Mouse (Mus musculus) thymus, postnatal 14 days (tissue): ENCODE results near the gene Setdb1.
"Not testable (repeated sequence)": the region's sequence is repeated elsewhere in the genome, so short reads cannot be mapped to it uniquely, and the experiment has no call there.

Experiments
- DNase-seq: peaks from one replicate; pipeline ENCODE4 v3.0.0; 2021

Gene Setdb1

GRCm38 (mm10) chr3:95356701-95357449, at the start of gene Setdb1:
Setdb1 (minus strand) TSS chr3:95357202.
- peak; percentile 97 for DNase-seq

GRCm38 (mm10) chr3:95402741-95403140, 45.7 kb upstream of the Setdb1 start, which contains the start of gene 4930558C23Rik:
4930558C23Rik (minus strand) TSS chr3:95402841.
- DNase-seq, result no peak

GRCm38 (mm10) chr3:95394385-95394784, 37.4 kb upstream of the Setdb1 start:
- peak; percentile 10 for DNase-seq

- no peak for DNase-seq
These were observed 28.5 kb upstream of the Setdb1 start for GRCm38 (mm10) chr3:95385401-95386075.

- no peak for DNase-seq
These were observed 16.2 kb upstream of the Setdb1 start for GRCm38 (mm10) chr3:95373208-95373607.

- no peak for DNase-seq
These were observed 13.1 kb upstream of the Setdb1 start for GRCm38 (mm10) chr3:95370101-95370500.

- DNase-seq, result not testable (repeated sequence)
These were observed 3.3 kb upstream of the Setdb1 start for GRCm38 (mm10) chr3:95360276-95360675.

- peak; percentile 2 for DNase-seq
These were observed 744 bp upstream of the Setdb1 start for GRCm38 (mm10) chr3:95357746-95358145.

- not testable (repeated sequence) for DNase-seq
These were observed 974 bp downstream of the Setdb1 start for GRCm38 (mm10) chr3:95355911-95356544.

GRCm38 (mm10) chr3:95349491-95349890, 7.5 kb downstream of the Setdb1 start:
- peak; percentile 45 for DNase-seq

GRCm38 (mm10) chr3:95348343-95348742, 8.7 kb downstream of the Setdb1 start:
- not testable (repeated sequence) for DNase-seq

GRCm38 (mm10) chr3:95346454-95346853, 10.5 kb downstream of the Setdb1 start:
- DNase-seq, result no peak

- not testable (repeated sequence) for DNase-seq
These were observed 13.5 kb downstream of the Setdb1 start for GRCm38 (mm10) chr3:95343356-95344000.

GRCm38 (mm10) chr3:95338251-95338650, 18.8 kb downstream of the Setdb1 start:
- DNase-seq, result no peak

- no peak for DNase-seq
These were observed 19.7 kb downstream of the Setdb1 start for GRCm38 (mm10) chr3:95337345-95337744.

GRCm38 (mm10) chr3:95331528-95331927, 25.5 kb downstream of the Setdb1 start:
- no peak for DNase-seq

- DNase-seq, result no peak
These were observed 28.1 kb downstream of the Setdb1 start for GRCm38 (mm10) chr3:95328803-95329404.

GRCm38 (mm10) chr3:95324454-95325144, 32.4 kb downstream of the Setdb1 start:
- DNase-seq, result no peak

GRCm38 (mm10) chr3:95323429-95323828, 33.6 kb downstream of the Setdb1 start:
- no peak for DNase-seq

- no peak for DNase-seq
These were observed 37.0 kb downstream of the Setdb1 start for GRCm38 (mm10) chr3:95319701-95320625.

GRCm38 (mm10) chr3:95319110-95319509, 37.9 kb downstream of the Setdb1 start:
- no peak for DNase-seq
